Mouse (Mus musculus): ENCODE results near the gene 1700010I14Rik. TPM values are rescaled to one million over a fixed set of nuclear protein-coding genes. Genes with fewer than 3 reads are reported as not detected.

The 1700010I14Rik gene
- polyA plus RNA-seq, 1 experiment from 2014 or later: 1.0 TPM

DNA sequence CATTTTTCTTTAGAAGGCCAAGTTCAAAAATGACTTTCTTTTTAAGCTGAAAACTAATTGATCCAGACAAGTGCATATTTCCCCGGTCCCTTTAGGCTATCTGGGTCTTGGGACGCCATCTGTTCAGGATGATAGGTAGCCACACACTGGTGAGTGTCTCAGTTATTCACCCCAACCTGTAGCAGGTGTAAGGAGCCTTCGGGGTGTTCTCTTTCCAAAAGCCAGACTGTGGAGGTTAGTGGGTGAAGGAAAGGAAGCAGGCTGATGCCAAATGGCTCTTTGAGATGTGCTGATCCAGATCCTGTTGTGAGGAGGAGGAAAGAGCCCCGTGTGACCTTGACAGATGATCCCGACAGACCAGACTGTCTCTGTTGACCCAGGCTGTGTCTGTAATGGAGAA is 14.8 kb upstream of the 1700010I14Rik start:
- H3K9ac ChIP-seq (ENCODE audit: low read depth, low read length): no peak overlapping the region
- H3K27ac ChIP-seq (ENCODE audit: low read length): no peak overlapping the region
- ATAC-seq: no peak
- no peaks in the 10 kb centered on the region for H3K36me3 ChIP-seq (ENCODE audit: control insufficient read depth, insufficient read depth, low read length)
- no peak overlapping the region for H3K4me2 ChIP-seq (ENCODE audit: low read depth, low read length)
- peaks cover 3% of the 10 kb centered on the region; the same call in 1 of the 2 replicates for H3K4me1 ChIP-seq (ENCODE audit: control insufficient read depth, insufficient read depth, low read length)
- H3K4me3 ChIP-seq (ENCODE audit: low read length): no peak overlapping the region
- no peaks in the 10 kb centered on the region for H3K9me3 ChIP-seq (ENCODE audit: control insufficient read depth, low read length)
- no peaks in the 10 kb centered on the region for H3K27me3 ChIP-seq (replicated peaks; ENCODE audit: control insufficient read depth, insufficient read depth, low read length)
- 69% methylated on average over 5 of the region's 5 CpGs for WGBS

DNA sequence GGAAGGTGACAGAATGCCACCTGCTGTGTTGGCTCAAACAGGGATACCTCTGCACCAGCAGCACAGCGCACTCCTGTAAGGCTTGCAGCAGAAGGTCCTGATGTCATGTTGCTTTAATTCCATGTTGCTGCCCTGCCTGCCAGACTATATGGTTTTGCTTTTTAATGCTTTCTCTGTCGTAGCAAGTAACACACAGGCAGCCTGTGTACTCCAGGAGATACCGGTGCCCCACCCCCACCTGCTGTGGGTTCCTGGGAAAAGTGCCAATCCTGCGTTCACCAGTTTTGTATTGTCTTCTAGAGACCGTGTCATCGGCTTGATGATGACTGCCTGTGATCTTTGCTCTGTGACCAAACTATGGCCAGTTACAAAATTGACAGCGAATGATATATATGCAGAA is 13.7 kb upstream of the 1700010I14Rik start:
- no peaks in the 10 kb centered on the region for H3K36me3 ChIP-seq (ENCODE audit: control insufficient read depth, insufficient read depth, low read length)
- H3K4me3 ChIP-seq (ENCODE audit: low read length): no peak overlapping the region
- no peak overlapping the region for H3K27ac ChIP-seq (ENCODE audit: low read length)
- H3K4me2 ChIP-seq (ENCODE audit: low read depth, low read length): no peak overlapping the region
- peaks cover 3% of the 10 kb centered on the region; the same call in 1 of the 2 replicates for H3K4me1 ChIP-seq (ENCODE audit: control insufficient read depth, insufficient read depth, low read length)
- no peaks in the 10 kb centered on the region for H3K27me3 ChIP-seq (replicated peaks; ENCODE audit: control insufficient read depth, insufficient read depth, low read length)
- no peak for ATAC-seq
- H3K9me3 ChIP-seq (ENCODE audit: control insufficient read depth, low read length): no peaks in the 10 kb centered on the region
- WGBS: 68% methylated on average over 7 of the region's 7 CpGs
- H3K9ac ChIP-seq (ENCODE audit: low read depth, low read length): no peak overlapping the region

DNA sequence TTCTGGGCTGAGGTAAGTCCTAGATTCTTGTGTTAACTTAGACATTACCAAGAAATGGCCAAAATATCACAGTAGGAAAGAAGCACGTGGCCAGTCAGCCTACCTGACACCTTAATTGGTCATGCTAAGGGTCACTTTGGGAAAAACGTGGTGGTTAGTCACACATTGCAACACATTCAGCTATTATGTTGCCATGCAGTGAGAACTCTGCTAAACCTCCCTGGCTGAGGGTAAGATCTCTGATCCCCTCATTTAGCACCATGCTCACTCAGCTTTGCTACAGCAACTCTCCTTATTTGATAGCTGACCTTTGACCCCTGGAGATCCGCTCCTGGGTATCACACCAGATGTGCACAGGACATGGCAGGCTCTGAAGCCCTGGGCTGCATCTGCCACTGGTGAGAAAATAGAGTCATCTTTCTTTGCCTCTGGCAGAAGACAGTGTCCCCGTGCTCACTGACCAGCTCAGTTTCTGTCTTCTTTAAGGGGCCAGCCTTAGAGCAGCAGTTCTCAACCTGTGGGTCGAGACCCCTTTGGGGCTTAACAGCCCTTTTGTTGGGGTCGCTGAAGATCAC is 13.2 kb upstream of the 1700010I14Rik start:
- Histone ChIP-seq H3K36me3 (ENCODE audit: control insufficient read depth, insufficient read depth, low read length) (no peaks in the 10 kb centered on the region), H3K9ac (ENCODE audit: low read depth, low read length) (no peak overlapping the region), H3K27ac (ENCODE audit: low read length) (no peak overlapping the region), H3K4me2 (ENCODE audit: low read depth, low read length) (no peak overlapping the region), H3K27me3 (replicated peaks; ENCODE audit: control insufficient read depth, insufficient read depth, low read length) (no peaks in the 10 kb centered on the region), H3K4me1 (ENCODE audit: control insufficient read depth, insufficient read depth, low read length) (peaks cover 3% of the 10 kb centered on the region; the same call in 1 of the 2 replicates), H3K9me3 (ENCODE audit: control insufficient read depth, low read length) (no peaks in the 10 kb centered on the region), H3K4me3 (ENCODE audit: low read length) (no peak overlapping the region)
- ATAC-seq: no peak
- whole genome bisulfite sequencing: 59% methylated on average over 6 of the region's 6 CpGs

DNA sequence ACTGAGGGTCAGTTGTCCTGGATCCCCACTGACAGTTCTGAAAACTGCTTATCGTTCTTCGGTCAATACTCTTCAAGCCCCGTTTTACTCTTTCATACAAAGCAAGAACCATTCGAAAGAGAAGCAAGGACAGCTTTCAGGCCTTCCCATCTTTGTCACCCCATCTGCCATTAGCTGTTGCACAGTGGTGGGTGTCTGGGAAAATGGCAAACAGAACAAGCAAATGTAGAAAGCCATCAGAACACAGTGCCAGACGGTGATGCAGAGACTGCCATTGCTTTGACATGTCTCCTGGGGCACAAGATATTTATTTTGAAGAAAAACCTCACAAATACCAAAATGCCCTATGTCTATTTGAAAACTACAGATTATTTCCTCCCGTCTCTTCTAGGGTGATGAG is 11.4 kb upstream of the 1700010I14Rik start:
- H3K36me3 ChIP-seq (ENCODE audit: control insufficient read depth, insufficient read depth, low read length): no peaks in the 10 kb centered on the region
- 85% methylated on average over 6 of the region's 6 CpGs for WGBS
- H3K9ac ChIP-seq (ENCODE audit: low read depth, low read length): no peak overlapping the region
- H3K27ac ChIP-seq (ENCODE audit: low read length): no peak overlapping the region
- H3K27me3 ChIP-seq (replicated peaks; ENCODE audit: control insufficient read depth, insufficient read depth, low read length): no peaks in the 10 kb centered on the region
- peaks cover 3% of the 10 kb centered on the region; the same call in 1 of the 2 replicates for H3K4me1 ChIP-seq (ENCODE audit: control insufficient read depth, insufficient read depth, low read length)
- ATAC-seq: no peak
- H3K4me2 ChIP-seq (ENCODE audit: low read depth, low read length): no peak overlapping the region
- H3K4me3 ChIP-seq (ENCODE audit: low read length): no peak overlapping the region
- no peaks in the 10 kb centered on the region for H3K9me3 ChIP-seq (ENCODE audit: control insufficient read depth, low read length)

DNA sequence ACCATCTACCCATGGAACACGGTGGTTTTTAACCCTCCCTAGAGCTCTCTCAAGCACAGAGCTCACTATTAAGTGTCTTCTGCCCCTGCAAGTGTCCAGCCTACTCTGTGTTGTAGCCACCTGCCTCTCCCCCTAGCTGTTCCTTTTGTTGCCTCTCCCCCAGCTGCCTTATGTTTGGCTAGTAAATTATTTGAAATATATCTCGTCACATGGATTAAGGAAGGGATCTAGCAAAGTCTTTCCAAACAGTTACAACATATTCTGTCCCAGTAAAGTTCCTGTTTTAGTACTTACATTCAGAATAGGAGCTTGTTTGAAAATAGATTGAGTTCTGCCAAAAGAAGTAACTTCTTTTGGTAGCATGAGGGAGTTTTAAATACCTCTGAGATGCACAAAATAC is 10.9 kb upstream of the 1700010I14Rik start:
- Histone ChIP-seq H3K4me1 (ENCODE audit: control insufficient read depth, insufficient read depth, low read length) (peaks cover 3% of the 10 kb centered on the region; the same call in 1 of the 2 replicates), H3K27ac (ENCODE audit: low read length) (no peak overlapping the region), H3K4me3 (ENCODE audit: low read length) (no peak overlapping the region), H3K27me3 (replicated peaks; ENCODE audit: control insufficient read depth, insufficient read depth, low read length) (no peaks in the 10 kb centered on the region), H3K4me2 (ENCODE audit: low read depth, low read length) (no peak overlapping the region), H3K9ac (ENCODE audit: low read depth, low read length) (no peak overlapping the region), H3K36me3 (ENCODE audit: control insufficient read depth, insufficient read depth, low read length) (no peaks in the 10 kb centered on the region), H3K9me3 (ENCODE audit: control insufficient read depth, low read length) (no peaks in the 10 kb centered on the region)
- WGBS: 83% methylated on average over 2 of the region's 2 CpGs
- no peak for ATAC-seq

DNA sequence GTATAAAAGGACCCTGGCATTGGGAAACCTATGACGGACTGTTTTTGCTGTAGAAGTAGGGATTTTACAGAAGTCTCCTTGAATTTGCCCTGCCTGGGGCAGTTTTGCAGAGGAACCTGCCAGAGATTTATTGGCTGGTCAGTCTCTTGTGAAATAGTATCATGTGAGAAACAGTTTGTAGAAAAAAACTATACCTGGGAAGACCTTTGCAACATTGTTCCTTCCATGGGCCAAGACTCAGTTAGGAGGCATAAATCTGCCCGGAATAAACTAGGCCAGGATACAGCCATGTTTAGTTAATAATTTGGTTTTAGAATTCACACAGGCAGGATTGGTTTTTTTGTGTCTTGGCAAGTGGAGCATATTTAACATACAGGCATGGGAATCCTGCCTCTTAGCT is 4.6 kb upstream of the 1700010I14Rik start:
- no peak overlapping the region for H3K4me2 ChIP-seq (ENCODE audit: low read depth, low read length)
- no peak overlapping the region for H3K27ac ChIP-seq (ENCODE audit: low read length)
- peaks cover 2% of the 10 kb centered on the region; the same call in 1 of the 2 replicates for H3K4me1 ChIP-seq (ENCODE audit: control insufficient read depth, insufficient read depth, low read length)
- no peak overlapping the region for H3K4me3 ChIP-seq (ENCODE audit: low read length)
- no peaks in the 10 kb centered on the region for H3K27me3 ChIP-seq (replicated peaks; ENCODE audit: control insufficient read depth, insufficient read depth, low read length)
- no peaks in the 10 kb centered on the region for H3K36me3 ChIP-seq (ENCODE audit: control insufficient read depth, insufficient read depth, low read length)
- no peak for ATAC-seq
- no peak overlapping the region for H3K9ac ChIP-seq (ENCODE audit: low read depth, low read length)
- no peaks in the 10 kb centered on the region for H3K9me3 ChIP-seq (ENCODE audit: control insufficient read depth, low read length)
- 76% methylated on average over 2 of the region's 2 CpGs for WGBS

DNA sequence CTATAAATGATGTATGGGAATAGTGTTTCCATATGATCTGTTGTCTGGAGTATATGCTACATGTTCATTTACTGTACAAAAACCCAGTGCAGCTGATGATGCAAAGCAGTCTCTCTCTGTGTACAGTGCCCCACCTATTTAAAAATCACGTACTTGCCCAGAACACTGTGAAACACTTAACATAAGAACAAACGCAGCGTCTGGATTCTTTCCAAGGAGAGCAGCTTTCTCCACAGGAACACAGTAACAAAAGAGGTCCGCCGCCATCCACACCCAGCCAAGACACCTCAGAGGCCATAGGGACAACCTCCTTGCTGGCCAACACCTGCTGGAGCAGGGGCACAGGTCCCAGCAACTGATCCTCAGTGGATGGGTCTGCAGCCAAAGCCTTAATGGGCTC is 2.4 kb upstream of the 1700010I14Rik start:
- Histone ChIP-seq H3K4me1 (ENCODE audit: control insufficient read depth, insufficient read depth, low read length) (peaks cover 2% of the 10 kb centered on the region; the same call in 1 of the 2 replicates), H3K27ac (ENCODE audit: low read length) (no peak overlapping the region), H3K4me2 (ENCODE audit: low read depth, low read length) (no peak overlapping the region), H3K36me3 (ENCODE audit: control insufficient read depth, insufficient read depth, low read length) (no peaks in the 10 kb centered on the region), H3K9me3 (ENCODE audit: control insufficient read depth, low read length) (no peaks in the 10 kb centered on the region), H3K4me3 (ENCODE audit: low read length) (no peak overlapping the region), H3K9ac (ENCODE audit: low read depth, low read length) (no peak overlapping the region), H3K27me3 (replicated peaks; ENCODE audit: control insufficient read depth, insufficient read depth, low read length) (no peaks in the 10 kb centered on the region)
- ATAC-seq: no peak
- 52% methylated on average over 5 of the region's 5 CpGs for WGBS

DNA sequence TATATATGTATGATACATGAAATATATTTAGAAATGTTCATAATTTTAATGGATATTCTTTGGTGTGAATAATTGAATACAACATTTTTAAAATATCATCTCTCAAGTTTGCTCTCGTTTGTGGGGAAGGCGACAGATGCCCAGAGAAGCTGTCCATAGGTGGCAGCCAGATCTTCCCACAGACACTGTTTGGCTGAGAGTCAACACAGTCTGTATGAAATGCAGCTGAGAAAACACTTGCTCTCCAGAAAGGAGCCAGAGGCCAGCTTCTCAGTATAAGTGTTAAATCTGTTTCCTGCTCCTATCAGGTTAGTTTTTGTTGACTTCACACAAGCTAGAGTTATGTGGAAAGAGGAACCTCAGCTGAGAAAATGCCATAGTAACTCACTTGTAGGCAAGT is 1.6 kb upstream of the 1700010I14Rik start:
- peaks cover 2% of the 10 kb centered on the region; the same call in 1 of the 2 replicates for H3K4me1 ChIP-seq (ENCODE audit: control insufficient read depth, insufficient read depth, low read length)
- H3K36me3 ChIP-seq (ENCODE audit: control insufficient read depth, insufficient read depth, low read length): no peaks in the 10 kb centered on the region
- no peaks in the 10 kb centered on the region for H3K9me3 ChIP-seq (ENCODE audit: control insufficient read depth, low read length)
- H3K9ac ChIP-seq (ENCODE audit: low read depth, low read length): no peak overlapping the region
- no peak overlapping the region for H3K4me2 ChIP-seq (ENCODE audit: low read depth, low read length)
- 75% methylated on average over 2 of the region's 2 CpGs for WGBS
- H3K27ac ChIP-seq (ENCODE audit: low read length): no peak overlapping the region
- H3K4me3 ChIP-seq (ENCODE audit: low read length): no peak overlapping the region
- no peak for ATAC-seq
- H3K27me3 ChIP-seq (replicated peaks; ENCODE audit: control insufficient read depth, insufficient read depth, low read length): no peaks in the 10 kb centered on the region

DNA sequence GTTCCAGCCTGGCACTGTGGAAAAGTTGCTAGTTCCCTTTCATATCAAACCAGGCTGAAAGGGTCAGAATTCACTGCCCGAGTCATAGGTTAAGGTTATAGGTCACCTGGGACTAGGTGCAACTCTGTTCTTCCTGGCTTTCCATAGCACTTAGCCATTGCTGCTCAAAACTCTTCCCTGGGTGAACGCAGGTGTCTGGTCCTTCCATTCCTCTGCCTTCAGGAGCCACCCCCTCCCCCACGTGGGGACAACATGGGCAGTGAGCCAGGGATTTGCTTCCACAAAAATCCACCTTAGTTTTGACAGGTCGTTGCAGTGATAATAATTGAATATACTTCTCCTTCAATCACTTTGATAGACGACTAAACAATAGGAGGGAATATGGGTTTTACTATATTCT is 764 bp upstream of the 1700010I14Rik start:
- no peak overlapping the region for H3K4me2 ChIP-seq (ENCODE audit: low read depth, low read length)
- no peaks in the 10 kb centered on the region for H3K36me3 ChIP-seq (ENCODE audit: control insufficient read depth, insufficient read depth, low read length)
- no peak overlapping the region for H3K27ac ChIP-seq (ENCODE audit: low read length)
- no peak for ATAC-seq
- no peaks in the 10 kb centered on the region for H3K27me3 ChIP-seq (replicated peaks; ENCODE audit: control insufficient read depth, insufficient read depth, low read length)
- 79% methylated on average over 5 of the region's 5 CpGs for WGBS
- no peak overlapping the region for H3K9ac ChIP-seq (ENCODE audit: low read depth, low read length)
- H3K9me3 ChIP-seq (ENCODE audit: control insufficient read depth, low read length): no peaks in the 10 kb centered on the region
- peaks cover 2% of the 10 kb centered on the region; the same call in 1 of the 2 replicates for H3K4me1 ChIP-seq (ENCODE audit: control insufficient read depth, insufficient read depth, low read length)
- no peak overlapping the region for H3K4me3 ChIP-seq (ENCODE audit: low read length)

DNA sequence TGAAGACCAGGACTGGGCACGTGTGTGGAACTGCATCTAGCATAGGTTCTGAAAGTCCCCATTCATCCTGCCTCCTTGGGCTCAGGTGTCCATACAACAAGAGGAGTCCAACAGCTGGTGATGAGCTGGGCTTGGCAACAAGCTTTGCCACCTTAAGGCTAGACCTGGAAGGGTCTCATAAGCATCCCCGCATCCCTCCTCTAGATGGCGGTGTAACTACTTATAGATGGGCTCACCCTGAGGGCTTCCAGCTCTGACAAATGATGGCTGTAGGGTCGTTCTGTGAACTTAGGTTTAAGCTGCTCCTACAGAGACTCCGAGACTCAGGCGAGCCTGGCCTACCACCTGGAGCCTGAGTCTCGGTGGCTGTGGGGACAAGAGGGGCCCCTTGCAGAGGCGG is 3.0 kb downstream of the 1700010I14Rik start:
- Histone ChIP-seq H3K27me3 (replicated peaks; ENCODE audit: control insufficient read depth, insufficient read depth, low read length) (no peaks in the 10 kb centered on the region), H3K9me3 (ENCODE audit: control insufficient read depth, low read length) (no peaks in the 10 kb centered on the region), H3K9ac (ENCODE audit: low read depth, low read length) (no peak overlapping the region), H3K4me2 (ENCODE audit: low read depth, low read length) (no peak overlapping the region), H3K27ac (ENCODE audit: low read length) (no peak overlapping the region), H3K36me3 (ENCODE audit: control insufficient read depth, insufficient read depth, low read length) (no peaks in the 10 kb centered on the region), H3K4me1 (ENCODE audit: control insufficient read depth, insufficient read depth, low read length) (peaks cover 2% of the 10 kb centered on the region; the same call in 1 of the 2 replicates), H3K4me3 (ENCODE audit: low read length) (no peak overlapping the region)
- no peak for ATAC-seq
- WGBS: 34% methylated on average over 8 of the region's 8 CpGs

Measured in intestine, embryonic 16.5 days (tissue).